Mouse (Mus musculus): ENCODE measurements around the gene Pla2g4a.

GRCm38 (mm10) chr1:149836496-149836895 is 124.6 kb downstream of the Pla2g4a start:
- no peak for TF ChIP-seq CTCF (IDR thresholded peaks at IDR 0.05; ENCODE audit: extremely low read depth, insufficient read length, insufficient replicate concordance, low read depth, low read length)
- no peak for TF ChIP-seq POLR2A (IDR thresholded peaks at IDR 0.05; ENCODE audit: low read depth, low read length)
